Mouse (Mus musculus): ENCODE measurements around the gene Slc25a47.
"Not testable (repeated sequence)": the region's sequence is repeated elsewhere in the genome, so short reads cannot be mapped to it uniquely, and the experiment has no call there.

Slc25a47 gene

DNA sequence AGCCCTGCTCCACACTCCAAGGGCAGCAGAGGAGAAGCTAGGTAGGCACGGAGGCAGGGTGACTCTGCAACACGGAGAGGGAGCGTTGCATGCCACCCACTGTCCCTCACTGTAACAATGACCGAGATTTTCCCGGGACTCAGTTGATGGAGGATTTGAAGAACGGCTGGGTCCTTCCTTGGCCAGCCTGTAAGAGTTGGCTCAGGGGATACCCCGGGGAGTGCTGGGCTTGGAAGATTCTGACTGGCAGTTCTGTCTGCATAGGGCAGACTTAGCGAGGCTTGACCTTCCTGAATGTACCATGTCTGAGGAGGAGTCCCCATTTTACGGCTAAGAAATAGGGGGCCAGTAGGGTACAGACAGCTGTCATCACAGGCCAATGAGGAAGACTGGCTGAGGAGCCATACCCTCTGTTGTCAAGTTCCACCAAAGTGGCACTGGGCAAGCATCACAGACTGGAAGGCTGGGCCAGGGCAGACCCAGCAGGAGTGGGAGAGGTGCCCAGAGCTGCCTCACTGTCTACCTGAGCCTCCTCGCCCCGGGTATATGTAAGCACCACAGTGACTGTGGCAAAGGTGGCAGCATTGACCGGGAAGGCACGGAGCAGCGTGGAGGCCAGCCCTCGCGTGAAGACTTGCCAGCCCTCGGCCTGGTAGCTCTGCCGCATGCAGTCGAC, 9.4 kb upstream of the Slc25a47 start:
- DNase-seq (ENCODE audit: extremely low spot score): no peak

DNA sequence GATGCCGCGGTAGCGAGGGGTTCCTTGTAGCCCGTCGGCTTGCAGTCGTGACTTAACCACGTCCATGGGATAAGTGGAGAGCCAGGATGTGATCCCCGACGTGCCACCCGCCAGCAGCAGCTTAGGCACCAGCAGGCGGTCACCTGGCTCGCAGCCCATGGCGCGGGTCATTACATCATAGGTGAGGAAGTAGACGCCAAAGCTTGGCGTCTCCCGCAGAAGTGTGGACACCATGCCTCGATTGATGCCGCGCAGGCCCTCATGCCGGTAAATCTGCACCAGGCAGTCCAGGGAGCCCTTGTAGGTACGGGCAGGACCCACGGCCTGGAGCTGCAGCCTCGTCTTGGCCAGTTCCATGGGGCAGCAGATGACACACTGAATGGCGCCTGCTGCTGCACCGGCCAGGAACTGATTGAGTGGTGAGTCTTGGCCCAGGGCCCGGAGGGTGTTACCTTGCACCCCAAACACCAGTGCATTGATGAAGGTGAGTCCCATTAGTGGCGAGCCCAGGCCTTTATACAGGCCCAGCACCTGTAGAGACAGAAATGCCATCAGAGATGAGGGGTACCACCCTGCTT, 8.8 kb upstream of the Slc25a47 start:
- DNase-seq (ENCODE audit: extremely low spot score): no peak

DNA sequence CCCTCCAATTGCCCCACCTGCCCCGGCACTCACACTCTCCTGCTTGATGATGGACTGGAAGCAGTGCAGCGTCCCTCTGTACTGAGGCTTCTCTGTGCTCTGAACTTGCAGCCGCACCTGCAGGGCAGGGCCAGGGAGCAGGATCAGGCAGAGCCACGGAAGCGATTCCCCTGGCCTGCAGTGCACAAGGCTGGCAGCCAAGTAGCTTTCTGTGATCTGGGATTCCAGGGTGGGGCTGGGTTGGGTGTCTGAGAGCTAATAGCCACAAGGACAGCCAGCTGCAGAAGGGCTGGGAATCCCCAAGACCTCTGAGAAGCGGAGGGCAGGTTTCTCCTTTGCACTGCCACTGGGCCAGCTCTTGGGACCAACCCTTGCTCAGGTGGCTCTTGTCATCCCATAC, 8.2 kb upstream of the Slc25a47 start:
- no peak for DNase-seq (ENCODE audit: extremely low spot score)

DNA sequence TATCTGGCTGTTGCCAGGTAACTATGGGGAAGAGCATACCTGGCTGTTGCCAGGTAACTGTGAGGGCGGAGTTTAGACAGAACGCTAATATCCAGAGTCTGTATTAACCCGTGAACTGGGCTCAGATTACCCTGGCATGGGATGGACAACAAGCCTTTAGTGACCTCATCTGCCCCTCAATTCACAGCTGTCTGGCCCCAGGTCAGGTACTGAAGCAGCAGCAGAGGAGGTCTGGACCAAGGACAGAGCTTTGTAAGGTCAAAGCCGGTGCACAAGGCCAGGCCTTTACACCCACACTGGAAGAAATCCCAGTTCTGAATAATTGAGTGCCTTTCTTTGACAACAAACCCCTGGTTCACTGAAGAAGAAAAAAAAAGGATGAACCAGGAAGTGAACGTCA, 6.2 kb upstream of the Slc25a47 start:
- DNase-seq (ENCODE audit: extremely low spot score): no peak

DNA sequence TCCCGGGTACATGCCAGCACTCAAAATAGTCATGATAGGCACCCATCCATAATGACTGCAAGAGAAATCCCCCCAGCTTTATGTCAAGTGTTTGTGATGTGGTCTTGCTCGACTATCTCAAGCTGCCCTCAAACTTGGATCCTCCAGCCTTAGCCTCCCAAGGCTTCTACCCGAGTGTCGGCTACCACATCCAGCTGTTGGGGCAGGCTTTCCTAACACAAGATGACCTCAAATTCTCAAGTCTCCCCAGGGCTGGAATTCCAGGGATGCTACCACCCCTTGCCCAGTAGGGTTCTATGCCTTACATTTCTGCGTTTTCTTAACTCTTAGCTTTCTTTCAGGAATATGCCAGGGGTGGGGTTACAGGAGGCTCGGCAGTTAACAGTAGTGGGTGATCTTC, 5.5 kb upstream of the Slc25a47 start:
- DNase-seq (ENCODE audit: extremely low spot score): no peak

DNA sequence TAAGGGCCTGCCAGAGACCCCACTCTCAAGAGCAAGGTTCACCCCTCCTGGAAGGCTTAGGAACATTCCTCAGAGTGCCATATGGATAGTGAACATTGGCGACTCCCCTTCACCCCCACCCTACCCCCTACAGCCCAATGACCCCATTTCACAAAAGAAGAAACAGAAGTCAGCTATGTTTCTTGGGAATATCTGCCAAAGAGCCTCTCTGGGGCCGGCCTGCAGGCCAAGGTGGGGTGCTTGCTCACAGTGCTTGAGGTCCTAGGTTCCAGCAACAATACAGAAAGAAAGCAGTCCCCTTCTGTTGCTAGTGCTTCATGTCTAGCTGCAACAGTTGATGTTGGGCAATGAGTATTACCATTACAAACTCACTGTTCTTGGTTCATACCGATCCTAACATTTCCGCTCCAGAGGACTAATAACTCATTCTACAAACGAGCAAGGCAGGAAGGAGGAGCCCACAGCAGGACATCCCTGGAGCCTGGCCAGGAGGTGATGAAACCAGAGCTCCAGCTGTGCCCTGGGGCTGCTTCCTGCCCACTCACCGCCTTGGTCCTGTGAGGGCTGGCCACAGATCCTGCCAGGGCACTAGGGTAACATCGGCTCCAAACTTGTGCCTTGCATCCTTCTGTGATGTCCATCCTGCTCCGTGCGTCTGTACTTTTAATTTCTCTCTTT, 3.7 kb upstream of the Slc25a47 start:
- DNase-seq (ENCODE audit: extremely low spot score): no peak

DNA sequence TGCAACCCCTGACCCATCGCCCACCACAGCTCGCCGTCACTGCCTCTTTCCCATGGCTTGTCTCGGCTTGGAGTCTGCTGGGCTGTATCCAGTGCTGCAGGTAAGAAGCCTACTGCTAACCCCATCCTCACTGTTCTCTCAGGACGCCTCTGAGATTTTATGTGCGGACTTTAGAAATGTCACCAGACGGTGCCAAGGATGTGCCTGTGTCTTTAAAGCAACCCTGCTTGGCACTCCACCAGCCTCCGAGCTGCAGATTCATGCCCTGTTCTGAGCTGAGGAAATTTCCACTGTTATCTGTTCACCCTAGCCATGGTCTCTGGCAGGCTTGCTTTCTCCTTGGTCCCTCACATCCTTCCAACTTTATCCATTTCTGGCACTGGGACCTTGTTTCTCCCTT, 3.0 kb upstream of the Slc25a47 start:
- DNase-seq (ENCODE audit: extremely low spot score): no peak

DNA sequence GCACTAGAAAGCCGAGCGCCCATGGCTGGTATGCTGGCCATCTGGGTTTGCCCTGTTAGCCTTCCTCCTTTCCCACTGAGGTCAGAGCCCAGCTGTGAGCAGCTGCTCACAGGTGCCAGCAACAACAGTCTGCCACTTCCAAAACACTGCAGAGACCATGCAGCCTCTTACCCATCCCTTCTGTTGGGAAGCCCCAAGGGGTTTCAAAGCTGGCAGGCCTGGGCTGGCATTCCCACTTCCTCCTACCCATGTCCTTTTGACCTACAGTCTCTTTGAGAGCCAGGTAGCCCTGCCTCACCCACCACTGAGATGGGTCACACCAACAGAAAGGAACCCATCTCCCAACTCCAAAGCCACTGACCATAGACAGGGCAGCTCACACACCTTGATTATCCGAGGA, 2.4 kb upstream of the Slc25a47 start:
- DNase-seq (ENCODE audit: extremely low spot score): no peak

DNA sequence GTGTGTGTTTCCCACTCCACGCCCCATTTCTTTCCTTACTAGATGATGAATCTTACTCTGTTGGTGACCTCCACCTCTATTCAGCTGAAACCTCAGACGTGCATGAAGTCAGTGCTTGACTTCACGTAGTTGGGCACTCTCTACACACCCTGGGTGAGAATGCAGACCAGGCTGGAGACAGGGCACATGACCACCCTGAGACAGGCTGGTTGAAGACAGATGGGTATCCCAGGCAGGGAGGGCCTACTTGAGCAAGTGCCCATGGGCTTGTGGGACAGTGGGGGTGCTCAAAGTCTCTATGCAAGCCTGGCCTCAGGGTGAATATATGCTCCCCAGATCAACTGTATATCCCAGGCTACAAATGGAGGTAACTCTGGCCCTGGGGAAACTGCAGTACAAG, 1.5 kb upstream of the Slc25a47 start:
- no peak for DNase-seq (ENCODE audit: extremely low spot score)

DNA sequence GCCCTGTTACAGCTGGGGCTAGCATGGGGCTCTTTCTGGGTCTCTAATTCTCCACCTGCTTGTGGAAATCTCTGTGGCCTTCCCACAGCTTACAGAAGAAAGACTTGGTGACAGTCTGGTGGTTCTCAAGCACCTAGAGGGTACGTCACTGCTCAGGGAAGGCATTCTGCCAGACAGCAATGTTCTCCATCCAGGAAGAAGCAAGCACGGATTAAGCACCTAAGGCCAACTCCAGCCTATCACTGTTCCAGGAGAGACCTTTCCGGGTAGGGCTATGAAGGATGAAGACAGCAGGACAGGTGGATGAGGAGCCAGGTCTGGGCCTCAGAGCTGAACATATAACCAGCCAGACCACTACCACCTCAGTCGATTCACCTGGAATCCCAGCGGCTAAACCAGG, 1.1 kb upstream of the Slc25a47 start:
- no peak for DNase-seq (ENCODE audit: extremely low spot score)

DNA sequence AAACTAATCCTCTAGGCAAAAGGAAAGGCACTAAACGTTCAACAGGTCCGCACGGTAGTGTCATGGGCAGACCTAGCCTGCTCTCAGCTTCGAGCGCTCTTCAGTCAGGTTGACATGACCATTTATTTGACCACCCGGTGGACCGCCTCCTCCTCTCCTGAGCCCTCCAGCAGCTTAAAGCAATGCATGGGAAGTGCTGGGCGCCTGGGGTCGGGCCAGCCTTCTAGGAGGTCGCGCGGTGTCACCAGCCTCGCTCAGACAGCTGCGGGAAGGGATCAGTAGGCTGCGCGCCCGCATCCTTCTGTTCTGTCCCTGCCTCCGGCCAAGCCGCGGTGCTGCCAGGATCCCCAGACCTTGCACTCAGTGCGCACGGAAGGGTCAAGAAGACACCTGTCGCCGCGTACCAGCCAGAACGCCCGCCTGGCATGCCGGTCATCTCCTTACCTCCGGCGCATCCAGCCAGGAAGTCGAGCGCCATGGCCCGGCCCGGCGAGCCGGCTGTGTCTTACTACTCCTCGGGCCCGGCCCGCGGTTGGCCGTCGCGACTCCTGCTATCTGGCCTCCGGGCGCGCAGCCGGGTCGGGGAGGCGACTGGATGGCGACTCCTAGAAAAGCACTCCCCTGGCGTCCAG, 522 bp upstream of the Slc25a47 start:
- DNase-seq (ENCODE audit: extremely low spot score): no peak

DNA sequence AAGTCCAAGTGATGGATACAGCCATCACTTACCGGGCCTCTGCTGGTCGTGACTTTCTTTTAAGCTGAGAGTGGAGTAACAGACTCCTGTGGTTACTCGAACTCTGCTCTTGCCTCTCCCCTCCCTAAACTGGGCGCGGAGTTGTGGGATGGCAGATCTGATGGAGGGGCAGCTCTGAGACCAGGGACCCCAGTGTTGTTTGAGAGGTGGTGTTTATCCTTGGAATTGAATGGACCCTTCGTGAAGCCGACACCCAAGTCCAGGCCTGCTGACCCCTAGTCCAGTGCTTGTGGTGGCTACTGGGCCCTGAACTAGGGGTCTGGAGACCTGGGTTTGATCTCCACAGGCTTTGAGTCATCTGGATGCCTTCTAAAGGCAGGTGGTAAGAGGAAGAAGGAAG, 876 bp downstream of the Slc25a47 start:
- DNase-seq (ENCODE audit: extremely low spot score): no peak

DNA sequence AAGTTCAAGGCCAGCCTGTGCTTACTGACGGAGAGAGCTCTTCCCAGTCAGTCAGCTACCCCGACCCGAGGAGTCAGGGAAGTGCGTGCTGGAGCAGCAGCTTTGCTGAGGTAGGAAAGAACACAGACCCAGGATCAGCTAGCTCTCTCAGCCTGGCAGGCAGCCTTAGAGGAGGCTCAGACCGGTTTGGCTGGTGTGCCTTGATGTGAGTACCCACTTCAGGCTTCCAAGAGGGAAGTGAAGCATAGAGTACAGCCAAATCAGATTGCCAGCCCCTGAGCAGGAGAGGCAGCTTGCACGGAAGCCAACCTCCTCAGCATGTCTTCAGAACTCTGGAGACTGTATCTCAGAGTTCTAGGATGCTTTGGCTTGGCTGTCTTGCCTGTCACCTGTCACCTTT, 5.3 kb downstream of the Slc25a47 start:
- no peak for DNase-seq (ENCODE audit: extremely low spot score)

DNA sequence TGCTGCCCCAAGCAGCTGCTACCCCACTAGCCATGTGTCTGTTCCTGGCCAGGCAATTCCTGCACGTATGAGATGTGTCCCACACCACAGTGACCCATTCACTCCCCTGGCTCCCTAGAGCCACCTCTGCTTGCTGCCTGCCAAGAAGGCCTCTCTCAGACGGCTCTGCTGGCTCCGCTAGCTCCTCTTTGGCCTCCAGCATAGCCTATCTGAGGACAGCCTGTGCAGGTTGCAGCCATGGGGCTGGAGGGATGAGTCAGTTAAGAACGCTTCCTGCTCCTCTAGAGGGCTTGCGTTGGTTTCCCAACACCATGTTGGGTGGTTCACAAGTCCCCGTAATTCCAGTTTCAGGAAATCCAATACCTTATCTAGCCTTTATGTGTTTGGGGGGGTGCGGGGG, 6.8 kb downstream of the Slc25a47 start:
- no peak for DNase-seq (ENCODE audit: extremely low spot score)

DNA sequence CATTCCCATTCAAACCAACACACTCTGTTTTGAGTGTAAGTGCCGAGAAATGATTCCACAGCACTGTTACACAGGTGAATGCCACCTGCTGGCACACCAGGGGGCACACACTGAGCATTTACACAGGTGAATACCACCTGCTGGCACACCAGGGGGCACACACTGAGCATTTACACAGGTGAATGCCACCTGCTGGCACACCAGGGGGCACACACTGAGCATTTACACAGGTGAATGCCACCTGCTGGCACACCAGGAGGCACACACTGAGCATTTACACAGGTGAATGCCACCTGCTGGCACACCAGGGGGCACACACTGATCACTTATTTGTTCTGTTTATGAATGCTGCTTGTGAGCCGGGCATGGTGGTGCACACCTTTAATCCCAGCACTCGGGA, 12.2 kb downstream of the Slc25a47 start:
- not testable (repeated sequence) for DNase-seq (ENCODE audit: extremely low spot score)

DNA sequence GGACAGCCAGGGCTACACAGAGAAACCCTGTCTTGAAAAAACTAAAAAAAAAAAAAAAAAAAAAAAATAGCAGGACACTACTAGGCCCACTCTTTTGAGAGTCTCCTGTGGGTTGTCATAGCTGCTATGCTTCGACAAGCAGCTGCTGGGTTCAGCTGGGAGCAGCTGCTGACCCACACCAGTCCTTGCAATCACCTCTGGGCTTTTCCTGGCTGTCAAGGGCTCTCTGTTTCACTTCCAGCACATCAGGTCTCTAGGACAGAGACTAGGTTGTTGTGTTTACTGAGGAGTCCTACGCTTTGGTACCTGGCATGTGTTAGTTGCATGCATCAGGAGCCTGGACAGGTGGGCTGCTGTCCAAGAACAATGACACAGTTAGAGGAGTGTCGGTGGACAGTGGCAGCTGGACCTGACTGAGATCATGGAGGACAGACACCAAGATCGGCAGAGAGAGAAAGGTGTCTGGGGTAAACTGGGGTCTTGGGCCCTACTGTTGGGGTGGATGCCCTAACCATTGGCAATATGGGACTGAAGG, 13.7 kb downstream of the Slc25a47 start:
- DNase-seq (ENCODE audit: extremely low spot score): no peak

DNA sequence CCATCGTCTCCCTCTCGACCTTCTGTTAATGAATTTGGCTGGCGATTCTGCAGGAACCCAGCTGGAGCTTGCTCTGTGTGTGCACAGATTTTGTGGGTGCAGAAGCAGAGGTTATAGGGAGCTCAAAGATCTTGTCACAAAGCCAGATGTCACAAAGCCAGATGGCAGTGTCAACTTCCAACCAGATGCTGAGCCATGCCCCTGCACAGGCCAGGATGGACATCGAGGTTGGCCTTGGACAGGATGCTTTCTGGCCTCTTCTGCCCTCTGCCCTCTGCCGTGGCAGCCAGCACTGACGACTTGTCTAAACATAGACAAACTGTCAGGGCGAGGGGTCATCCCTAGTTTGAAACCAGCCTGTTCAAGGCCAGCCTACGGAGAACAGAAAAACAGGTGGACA, 14.3 kb downstream of the Slc25a47 start:
- no peak for DNase-seq (ENCODE audit: extremely low spot score)

DNA sequence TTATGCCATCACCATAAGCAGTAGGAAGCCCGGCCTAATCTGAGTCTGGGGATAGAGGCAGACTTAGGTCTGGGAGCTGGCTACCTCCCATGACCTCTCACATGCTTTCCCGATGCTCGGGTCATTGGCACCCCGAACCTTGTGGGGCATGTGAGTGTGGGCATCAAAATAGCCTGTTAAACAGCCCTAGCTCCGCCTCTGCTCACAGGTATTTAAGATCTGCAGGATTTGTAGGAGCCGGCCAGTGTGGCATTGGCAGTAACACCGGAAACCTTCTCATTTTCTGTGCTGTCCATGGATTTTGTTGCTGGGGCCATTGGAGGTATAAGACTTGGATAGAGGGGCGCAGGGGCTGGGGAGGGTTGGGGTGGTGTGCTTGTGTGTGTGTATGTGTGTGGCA, 15.0 kb downstream of the Slc25a47 start:
- no peak for DNase-seq (ENCODE audit: extremely low spot score)

DNA sequence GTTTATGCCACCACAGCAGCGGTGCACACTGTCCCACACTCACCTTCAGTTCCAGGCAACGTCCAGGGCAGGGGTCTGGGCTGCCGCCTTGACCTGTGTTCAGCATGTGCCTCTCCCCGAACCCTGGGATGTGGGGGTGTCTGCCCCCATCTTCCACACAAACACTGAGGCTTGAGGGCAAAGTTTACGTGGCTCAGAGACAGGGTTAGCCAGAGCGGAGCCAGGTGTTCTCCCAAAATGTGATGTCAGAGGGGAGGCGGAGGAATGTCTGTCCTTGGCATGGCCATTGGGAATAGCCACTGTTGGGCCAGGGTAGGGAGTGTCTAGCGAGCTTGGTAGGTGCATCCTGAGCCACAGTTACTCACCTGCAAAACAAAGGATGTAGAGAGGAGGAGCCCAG, 17.0 kb downstream of the Slc25a47 start:
- no peak for DNase-seq (ENCODE audit: extremely low spot score)

DNA sequence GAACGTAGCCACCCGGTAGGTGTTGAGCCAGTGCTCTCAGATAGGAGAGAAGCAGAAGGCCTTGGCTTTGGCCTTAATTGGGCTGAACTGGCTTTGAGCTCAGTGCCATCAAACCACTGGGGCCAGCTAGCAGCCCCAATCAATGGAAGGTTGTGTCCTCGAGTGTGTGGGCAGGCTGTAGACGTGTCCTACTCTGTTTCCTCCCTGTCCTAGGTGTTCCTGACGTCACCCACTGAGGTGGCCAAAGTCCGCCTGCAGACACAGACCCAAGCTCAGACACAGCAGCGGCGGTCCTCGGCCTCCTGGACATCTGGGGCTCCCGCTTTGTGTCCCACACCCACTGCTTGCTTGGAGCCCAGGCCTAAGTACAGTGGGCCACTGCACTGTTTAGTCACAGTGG, 19.2 kb downstream of the Slc25a47 start:
- no peak for DNase-seq (ENCODE audit: extremely low spot score)

DNA sequence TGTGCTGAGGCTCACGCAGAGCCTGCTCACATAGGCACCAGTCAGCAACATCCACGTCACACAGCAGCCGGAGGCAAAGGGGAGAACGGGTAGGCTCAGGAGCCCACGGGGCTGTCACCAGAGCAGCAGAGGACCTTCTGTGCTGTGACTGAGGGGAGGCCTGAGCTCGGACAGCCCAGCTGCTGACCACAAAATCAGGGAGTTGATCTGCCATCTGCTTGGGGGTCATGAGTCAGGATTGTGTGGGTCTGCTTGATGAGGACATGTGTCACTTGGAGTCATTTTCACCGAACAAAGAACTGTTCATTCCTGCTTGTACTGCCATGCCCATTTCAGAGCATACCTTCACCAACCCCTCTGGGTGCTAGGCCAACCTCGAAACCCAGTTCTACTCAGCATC, 20.3 kb downstream of the Slc25a47 start:
- no peak for DNase-seq (ENCODE audit: extremely low spot score)

DNA sequence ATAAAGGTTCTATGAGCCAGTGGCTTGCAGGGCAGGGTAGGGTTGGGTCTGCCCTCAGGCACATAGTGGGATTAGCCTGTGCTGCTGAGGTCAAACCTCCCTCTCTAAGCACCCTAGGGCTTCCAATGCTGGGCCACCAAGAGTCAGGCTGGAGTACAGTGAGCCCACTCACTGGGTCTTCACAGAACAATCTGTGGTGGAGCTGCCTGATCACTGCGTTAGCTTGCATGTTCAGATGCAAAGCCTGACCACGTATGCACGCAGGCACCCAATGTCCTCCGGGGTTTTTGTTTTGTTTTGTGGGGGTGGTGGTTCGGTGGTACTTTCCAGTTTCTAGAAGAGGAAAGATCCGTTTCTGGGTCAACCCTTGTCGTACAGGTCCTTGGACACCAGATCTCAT, 21.3 kb downstream of the Slc25a47 start:
- DNase-seq (ENCODE audit: extremely low spot score): no peak

All from embryo, embryonic 9.5 days (tissue).